Mouse (Mus musculus): ENCODE results near the gene Heatr6. TPM values are rescaled to one million over a fixed set of nuclear protein-coding genes. Genes with fewer than 3 reads are reported as not detected.

Heatr6 gene
- total and polyA plus RNA-seq, 2 experiments from 2014 or later, result 8.9 to 15.1 TPM

- TF ChIP-seq EP300 (IDR thresholded peaks at IDR 0.05; ENCODE audit: low read depth) (no peak), CTCF (IDR thresholded peaks at IDR 0.05; ENCODE audit: low read depth) (no peak)
- no peak overlapping the region for H3K9ac ChIP-seq (replicated peaks; ENCODE audit: low read depth, low read length)
- no peaks in the 10 kb centered on the region for H3K9me3 ChIP-seq (replicated peaks; ENCODE audit: control insufficient read depth, low read length)
- H3K4me1 ChIP-seq (ENCODE audit: control insufficient read depth, insufficient read depth), result no peaks in the 10 kb centered on the region
- H3K4me2 ChIP-seq (ENCODE audit: low read depth, low read length), result no peak overlapping the region
- no peak for DNase-seq (ENCODE audit: low spot score)
- H3K4me3 ChIP-seq (ENCODE audit: low read depth, low read length), result no peak overlapping the region
- peaks cover 12% of the 10 kb centered on the region; the same call in 1 of the 2 replicates for H3K27me3 ChIP-seq (ENCODE audit: control insufficient read depth, insufficient read depth, low read length)
- 62% methylated on average over 10 of the region's 10 CpGs for WGBS
- H3K36me3 ChIP-seq (replicated peaks; ENCODE audit: control insufficient read depth, insufficient read depth, low read length), result no peaks in the 10 kb centered on the region
- ATAC-seq (ENCODE audit: insufficient read depth, low read depth), result no peak
- no peak overlapping the region for H3K27ac ChIP-seq (ENCODE audit: low read depth)
Observed at GRCm38 (mm10) chr11:83819806-83820483, 66.4 kb downstream of the Heatr6 start.

GRCm38 (mm10) chr11:83826142-83826541 lies 72.6 kb downstream of the Heatr6 start:
- Histone ChIP-seq H3K9ac (replicated peaks; ENCODE audit: low read depth, low read length) (no peak overlapping the region), H3K4me2 (ENCODE audit: low read depth, low read length) (no peak overlapping the region), H3K36me3 (replicated peaks; ENCODE audit: control insufficient read depth, insufficient read depth, low read length) (no peaks in the 10 kb centered on the region), H3K4me3 (ENCODE audit: low read depth, low read length) (no peak overlapping the region), H3K9me3 (replicated peaks; ENCODE audit: control insufficient read depth, low read length) (no peaks in the 10 kb centered on the region), H3K27ac (ENCODE audit: low read depth) (no peak overlapping the region), H3K4me1 (ENCODE audit: control insufficient read depth, insufficient read depth) (no peaks in the 10 kb centered on the region), H3K27me3 (ENCODE audit: control insufficient read depth, insufficient read depth, low read length) (no peaks in the 10 kb centered on the region)
- DNase-seq (ENCODE audit: low spot score) (no peak), ATAC-seq (ENCODE audit: insufficient read depth, low read depth) (no peak)
- TF ChIP-seq EP300 (IDR thresholded peaks at IDR 0.05; ENCODE audit: low read depth) (no peak), CTCF (IDR thresholded peaks at IDR 0.05; ENCODE audit: low read depth) (no peak)
- 79% methylated on average over 3 of the region's 3 CpGs for WGBS

DNA sequence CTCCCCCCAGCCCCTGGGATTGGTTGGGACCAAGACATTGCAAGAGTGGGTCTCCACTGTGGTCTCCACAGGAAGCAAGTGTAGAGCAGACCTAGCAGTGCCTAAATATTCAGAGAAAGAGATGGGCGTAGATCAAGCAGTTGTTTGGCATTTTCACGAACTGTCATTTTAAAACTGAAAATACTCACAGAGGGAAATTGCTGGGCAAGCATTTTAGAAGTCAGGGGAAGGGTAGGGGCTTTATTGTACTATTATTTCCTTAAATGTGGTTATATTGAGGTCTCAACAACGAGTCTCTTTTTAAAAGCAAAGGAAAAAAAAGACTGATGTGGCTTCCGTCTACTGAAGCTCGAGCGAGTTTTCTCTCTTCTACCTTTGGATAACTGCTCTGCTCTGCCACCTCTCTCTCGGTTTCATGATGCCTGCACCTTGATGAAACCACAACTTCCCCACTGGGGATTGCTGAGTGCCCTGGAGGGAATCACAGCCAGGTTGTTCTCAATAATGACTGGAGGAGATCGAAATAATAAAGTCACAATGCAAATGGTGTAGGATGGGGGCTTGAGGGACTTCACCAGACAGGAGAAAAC lies 75.2 kb downstream of the Heatr6 start:
- no peak for TF ChIP-seq EP300 (IDR thresholded peaks at IDR 0.05; ENCODE audit: low read depth)
- no peaks in the 10 kb centered on the region for H3K9me3 ChIP-seq (replicated peaks; ENCODE audit: control insufficient read depth, low read length)
- H3K4me3 ChIP-seq (ENCODE audit: low read depth, low read length), result no peak overlapping the region
- H3K27me3 ChIP-seq (ENCODE audit: control insufficient read depth, insufficient read depth, low read length), result no peaks in the 10 kb centered on the region
- DNase-seq (ENCODE audit: low spot score) (no peak), ATAC-seq (ENCODE audit: insufficient read depth, low read depth) (no peak)
- H3K27ac ChIP-seq (ENCODE audit: low read depth), result no peak overlapping the region
- 78% methylated on average over 8 of the region's 8 CpGs for WGBS
- no peak overlapping the region for H3K4me2 ChIP-seq (ENCODE audit: low read depth, low read length)
- H3K36me3 ChIP-seq (replicated peaks; ENCODE audit: control insufficient read depth, insufficient read depth, low read length), result no peaks in the 10 kb centered on the region
- no peaks in the 10 kb centered on the region for H3K4me1 ChIP-seq (ENCODE audit: control insufficient read depth, insufficient read depth)
- H3K9ac ChIP-seq (replicated peaks; ENCODE audit: low read depth, low read length), result no peak overlapping the region

DNA sequence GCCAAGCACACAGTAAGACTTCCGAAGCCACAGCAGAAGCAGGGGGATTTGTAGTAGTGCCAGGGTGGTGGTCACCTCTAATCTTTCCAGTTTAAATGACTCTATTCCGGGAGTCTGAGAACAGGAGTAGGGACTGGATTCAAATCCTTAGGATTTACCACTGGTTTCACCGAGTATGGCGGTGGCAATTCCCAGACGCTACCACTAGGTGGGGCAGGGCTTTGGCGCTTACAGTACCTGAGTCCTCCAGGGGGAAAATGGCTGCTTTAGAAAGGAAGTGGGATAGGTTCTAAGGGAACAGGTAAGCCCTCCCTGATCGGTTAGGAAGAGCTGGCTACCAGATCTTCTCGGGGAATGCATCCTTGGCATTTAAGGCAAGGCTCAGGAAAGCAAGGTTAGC lies 78.9 kb downstream of the Heatr6 start:
- Histone ChIP-seq H3K4me1 (ENCODE audit: control insufficient read depth, insufficient read depth) (no peaks in the 10 kb centered on the region), H3K36me3 (replicated peaks; ENCODE audit: control insufficient read depth, insufficient read depth, low read length) (no peaks in the 10 kb centered on the region), H3K27ac (ENCODE audit: low read depth) (no peak overlapping the region), H3K9me3 (replicated peaks; ENCODE audit: control insufficient read depth, low read length) (no peaks in the 10 kb centered on the region), H3K4me2 (ENCODE audit: low read depth, low read length) (no peak overlapping the region), H3K9ac (replicated peaks; ENCODE audit: low read depth, low read length) (no peak overlapping the region), H3K27me3 (ENCODE audit: control insufficient read depth, insufficient read depth, low read length) (no peaks in the 10 kb centered on the region), H3K4me3 (ENCODE audit: low read depth, low read length) (no peak overlapping the region)
- TF ChIP-seq EP300 (IDR thresholded peaks at IDR 0.05; ENCODE audit: low read depth) (no peak), CTCF (IDR thresholded peaks at IDR 0.05; ENCODE audit: low read depth) (peak; percentile 51)
- 30% methylated on average over 8 of the region's 8 CpGs for WGBS
- ATAC-seq (ENCODE audit: insufficient read depth, low read depth) (no peak), DNase-seq (ENCODE audit: low spot score) (no peak)

Other genes with a start within 250 kb of the Heatr6 start
- not detected in 2 replicates for gene Heatr9, start 231.5 kb upstream of the Heatr6 start, total RNA-seq (2014; rRNA removed; ENCODE audit: low replicate concordance)
- not detected in 2 replicates for gene Heatr9, start 231.5 kb upstream of the Heatr6 start, polyA plus RNA-seq (2015; fragmentation: Nextera tagmentation; extraction: Ambion mirVana)
- not detected in 2 replicates for gene Ccl5, start 223.2 kb upstream of the Heatr6 start, total RNA-seq (2014; rRNA removed; ENCODE audit: low replicate concordance)
- gene Ccl5, start 223.2 kb upstream of the Heatr6 start, polyA plus RNA-seq (2015; fragmentation: Nextera tagmentation; extraction: Ambion mirVana), result 0.31 and 0.65 TPM in 2 replicates
- gene Ccl9, start 175.1 kb upstream of the Heatr6 start, total RNA-seq (2014; rRNA removed; ENCODE audit: low replicate concordance), result 3.5 and 8.6 TPM in 2 replicates
- 2.2 and 3.6 TPM in 2 replicates for gene Ccl9, start 175.1 kb upstream of the Heatr6 start, polyA plus RNA-seq (2015; fragmentation: Nextera tagmentation; extraction: Ambion mirVana)
- 2.2 TPM in 1 of 2 replicates, not detected in the other for gene Ccl6, start 160.6 kb upstream of the Heatr6 start, total RNA-seq (2014; rRNA removed; ENCODE audit: low replicate concordance)
- 5.1 and 5.5 TPM in 2 replicates for gene Ccl6, start 160.6 kb upstream of the Heatr6 start, polyA plus RNA-seq (2015; fragmentation: Nextera tagmentation; extraction: Ambion mirVana)
- not detected in 2 replicates for gene Rpl9-ps1, start 108.1 kb upstream of the Heatr6 start, total RNA-seq (2014; rRNA removed; ENCODE audit: low replicate concordance)
- gene Rpl9-ps1, start 108.1 kb upstream of the Heatr6 start, polyA plus RNA-seq (2015; fragmentation: Nextera tagmentation; extraction: Ambion mirVana), result not detected in 2 replicates
- 0.73 TPM in 1 of 2 replicates, not detected in the other for gene Ccl3, start 104.3 kb upstream of the Heatr6 start, total RNA-seq (2014; rRNA removed; ENCODE audit: low replicate concordance)
- gene Ccl3, start 104.3 kb upstream of the Heatr6 start, polyA plus RNA-seq (2015; fragmentation: Nextera tagmentation; extraction: Ambion mirVana), result 0.31 and 0.52 TPM in 2 replicates
- not detected in 2 replicates for gene Ccl4, start 91.1 kb upstream of the Heatr6 start, total RNA-seq (2014; rRNA removed; ENCODE audit: low replicate concordance)
- gene Ccl4, start 91.1 kb upstream of the Heatr6 start, polyA plus RNA-seq (2015; fragmentation: Nextera tagmentation; extraction: Ambion mirVana), result 0.98 and 1.7 TPM in 2 replicates
- 9.8 TPM in 1 of 2 replicates, not detected in the other for gene Wfdc17, start 49.7 kb upstream of the Heatr6 start, total RNA-seq (2014; rRNA removed; ENCODE audit: low replicate concordance)
- gene Wfdc17, start 49.7 kb upstream of the Heatr6 start, polyA plus RNA-seq (2015; fragmentation: Nextera tagmentation; extraction: Ambion mirVana), result 2.9 and 3.7 TPM in 2 replicates
- gene Wfdc18, start 44.7 kb upstream of the Heatr6 start, total RNA-seq (2014; rRNA removed; ENCODE audit: low replicate concordance), result not detected in 2 replicates
- 3.3 and 4.6 TPM in 2 replicates for gene Wfdc18, start 44.7 kb upstream of the Heatr6 start, polyA plus RNA-seq (2015; fragmentation: Nextera tagmentation; extraction: Ambion mirVana)
- gene Wfdc21, start 6.8 kb upstream of the Heatr6 start, total RNA-seq (2014; rRNA removed; ENCODE audit: low replicate concordance), result not detected in 2 replicates
- 0.52 and 0.82 TPM in 2 replicates for gene Wfdc21, start 6.8 kb upstream of the Heatr6 start, polyA plus RNA-seq (2015; fragmentation: Nextera tagmentation; extraction: Ambion mirVana)
- gene Hnf1b, start 96.4 kb downstream of the Heatr6 start, total RNA-seq (2014; rRNA removed; ENCODE audit: low replicate concordance), result not detected in 2 replicates
- gene Hnf1b, start 96.4 kb downstream of the Heatr6 start, polyA plus RNA-seq (2015; fragmentation: Nextera tagmentation; extraction: Ambion mirVana), result 0.05 TPM in 1 of 2 replicates, not detected in the other
- 9.4 and 17.1 TPM in 2 replicates for gene Ddx52, start 188.4 kb downstream of the Heatr6 start, total RNA-seq (2014; rRNA removed; ENCODE audit: low replicate concordance)
- gene Ddx52, start 188.4 kb downstream of the Heatr6 start, polyA plus RNA-seq (2015; fragmentation: Nextera tagmentation; extraction: Ambion mirVana), result 13.9 and 14.9 TPM in 2 replicates
- 8.9 and 13.3 TPM in 2 replicates for gene Synrg, start 210.7 kb downstream of the Heatr6 start, total RNA-seq (2014; rRNA removed; ENCODE audit: low replicate concordance)
- 5.0 and 5.6 TPM in 2 replicates for gene Synrg, start 210.7 kb downstream of the Heatr6 start, polyA plus RNA-seq (2015; fragmentation: Nextera tagmentation; extraction: Ambion mirVana)